Mouse (Mus musculus): ENCODE data around the gene Map2k1.

Map2k1 gene

GRCm38 (mm10) chr9:64250111-64250730 lies 3.2 kb downstream of the Map2k1 start:
- no peak for DNase-seq (ENCODE audit: low read depth, low spot score)

- DNase-seq (ENCODE audit: low read depth, low spot score), result peak; percentile 44
Measured at GRCm38 (mm10) chr9:64249371-64249770, 4.1 kb downstream of the Map2k1 start.

GRCm38 (mm10) chr9:64242381-64242831 lies 11.0 kb downstream of the Map2k1 start:
- peak; percentile 84 for DNase-seq (ENCODE audit: low read depth, low spot score)

- no peak for DNase-seq (ENCODE audit: low read depth, low spot score)
Measured at GRCm38 (mm10) chr9:64240681-64241080, 12.8 kb downstream of the Map2k1 start.

- DNase-seq (ENCODE audit: low read depth, low spot score), result no peak
Measured at GRCm38 (mm10) chr9:64240116-64240515, 13.3 kb downstream of the Map2k1 start.

- DNase-seq (ENCODE audit: low read depth, low spot score), result no peak
Measured at GRCm38 (mm10) chr9:64236056-64236455, 17.4 kb downstream of the Map2k1 start.

GRCm38 (mm10) chr9:64234768-64235435 lies 18.5 kb downstream of the Map2k1 start, which contains the start of gene Uchl4:
Gene Uchl4 (plus strand): TSS chr9:64235201.
- no peak for DNase-seq (ENCODE audit: low read depth, low spot score)

- DNase-seq (ENCODE audit: low read depth, low spot score), result no peak
Measured at GRCm38 (mm10) chr9:64233656-64234055, 19.8 kb downstream of the Map2k1 start.

GRCm38 (mm10) chr9:64232257-64232957 lies 21.0 kb downstream of the Map2k1 start:
- no peak for DNase-seq (ENCODE audit: low read depth, low spot score)

- DNase-seq (ENCODE audit: low read depth, low spot score), result no peak
Measured at GRCm38 (mm10) chr9:64231674-64232073, 21.8 kb downstream of the Map2k1 start.

GRCm38 (mm10) chr9:64231171-64231570 lies 22.3 kb downstream of the Map2k1 start:
- no peak for DNase-seq (ENCODE audit: low read depth, low spot score)

- DNase-seq (ENCODE audit: low read depth, low spot score), result no peak
Measured at GRCm38 (mm10) chr9:64228972-64229371, 24.5 kb downstream of the Map2k1 start.

GRCm38 (mm10) chr9:64227736-64228135 lies 25.7 kb downstream of the Map2k1 start:
- DNase-seq (ENCODE audit: low read depth, low spot score), result no peak

GRCm38 (mm10) chr9:64225805-64226204 lies 27.6 kb downstream of the Map2k1 start:
- no peak for DNase-seq (ENCODE audit: low read depth, low spot score)

- no peak for DNase-seq (ENCODE audit: low read depth, low spot score)
Measured at GRCm38 (mm10) chr9:64222098-64222497, 31.3 kb downstream of the Map2k1 start.

- no peak for DNase-seq (ENCODE audit: low read depth, low spot score)
Measured at GRCm38 (mm10) chr9:64221480-64221879, 32.0 kb downstream of the Map2k1 start.

- no peak for DNase-seq (ENCODE audit: low read depth, low spot score)
Measured at GRCm38 (mm10) chr9:64220603-64221002, 32.8 kb downstream of the Map2k1 start.

- no peak for DNase-seq (ENCODE audit: low read depth, low spot score)
Measured at GRCm38 (mm10) chr9:64219772-64220420, 33.5 kb downstream of the Map2k1 start.

GRCm38 (mm10) chr9:64219305-64219704 lies 34.1 kb downstream of the Map2k1 start:
- no peak for DNase-seq (ENCODE audit: low read depth, low spot score)

- DNase-seq (ENCODE audit: low read depth, low spot score), result no peak
Measured at GRCm38 (mm10) chr9:64217887-64218286, 35.5 kb downstream of the Map2k1 start.

- DNase-seq (ENCODE audit: low read depth, low spot score), result no peak
Measured at GRCm38 (mm10) chr9:64216641-64217040, 36.8 kb downstream of the Map2k1 start.

- no peak for DNase-seq (ENCODE audit: low read depth, low spot score)
Measured at GRCm38 (mm10) chr9:64216090-64216489, 37.3 kb downstream of the Map2k1 start.
